Mouse (Mus musculus) neural tube, embryonic 14.5 days (tissue): ENCODE data around the gene Ccdc102a. TPM values are rescaled to one million over a fixed set of nuclear protein-coding genes. Genes with fewer than 3 reads are reported as not detected.

Experiments used
- ATAC-seq: fragments of 200-750 bp; cut with Nextera tagmentation; 2 replicates; pipeline ENCODE4 v1.8.0; 2017; ENCODE audit warnings: low read depth, mild to moderate bottlenecking, moderate TSS enrichment, moderate library complexity
- H3K27ac ChIP-seq: fragments of 300-500 bp; sonication (generic); 2 replicates; pipeline ENCODE4 v1.5.1; 2014; ENCODE audit warnings: low read depth, mild to moderate bottlenecking, control low read depth, low read length, moderate library complexity, mixed read lengths
- H3K27me3 ChIP-seq: fragments of 300-500 bp; sonication (generic); 2 replicates; pipeline ENCODE4 v1.6.1; 2014; ENCODE audit warnings: low read length; ENCODE audit not compliant: control insufficient read depth, insufficient read depth
- H3K36me3 ChIP-seq: fragments of 300-500 bp; sonication (generic); 2 replicates; pipeline ENCODE4 v1.6.1; 2014; ENCODE audit warnings: low read length, mixed read lengths; ENCODE audit not compliant: control insufficient read depth, insufficient read depth
- H3K4me1 ChIP-seq: fragments of 300-500 bp; sonication (generic); 2 replicates; pipeline ENCODE4 v1.6.1; 2014; ENCODE audit warnings: low read length; ENCODE audit not compliant: control insufficient read depth, insufficient read depth
- H3K4me2 ChIP-seq: fragments of 300-500 bp; sonication (generic); 2 replicates; pipeline ENCODE4 v1.6.1; 2014; ENCODE audit warnings: mild to moderate bottlenecking, low read depth, low read length, control low read depth
- H3K4me3 ChIP-seq: fragments of 300-500 bp; sonication (generic); 2 replicates; pipeline ENCODE4 v1.5.1; 2014; ENCODE audit warnings: low read depth, low read length, control low read depth, mixed read lengths
- H3K9ac ChIP-seq: fragments of 300-500 bp; sonication (generic); replicated peaks from 2 replicates; pipeline ENCODE4 v1.6.1; 2014; ENCODE audit warnings: low read depth, mild to moderate bottlenecking, control low read depth, low read length, mixed read lengths
- H3K9me3 ChIP-seq: fragments of 300-500 bp; sonication (generic); 2 replicates; pipeline ENCODE4 v1.6.1; 2016; ENCODE audit warnings: low read length; ENCODE audit not compliant: control insufficient read depth
- WGBS: fragments of 180-500 bp; shearing (Covaris S2); extraction: QIAGEN DNeasy Blood & Tissue Kit; methylation state at CpG from one replicate; pipeline ENCODE4 v1.1.7; 2014; 5-methylcytosine and 5-hydroxymethylcytosine counted together
- polyA plus RNA-seq: library from polyadenylated mRNA; unstranded; fragments of >200 nt; fragmentation: Nextera tagmentation; extraction: Ambion mirVana; gene quantifications from 2 replicates; pipeline ENCODE4 v1.2.1, GENCODE M21; 2014

Gene Ccdc102a
- 2.9 and 7.9 TPM in 2 replicates for polyA plus RNA-seq

DNA sequence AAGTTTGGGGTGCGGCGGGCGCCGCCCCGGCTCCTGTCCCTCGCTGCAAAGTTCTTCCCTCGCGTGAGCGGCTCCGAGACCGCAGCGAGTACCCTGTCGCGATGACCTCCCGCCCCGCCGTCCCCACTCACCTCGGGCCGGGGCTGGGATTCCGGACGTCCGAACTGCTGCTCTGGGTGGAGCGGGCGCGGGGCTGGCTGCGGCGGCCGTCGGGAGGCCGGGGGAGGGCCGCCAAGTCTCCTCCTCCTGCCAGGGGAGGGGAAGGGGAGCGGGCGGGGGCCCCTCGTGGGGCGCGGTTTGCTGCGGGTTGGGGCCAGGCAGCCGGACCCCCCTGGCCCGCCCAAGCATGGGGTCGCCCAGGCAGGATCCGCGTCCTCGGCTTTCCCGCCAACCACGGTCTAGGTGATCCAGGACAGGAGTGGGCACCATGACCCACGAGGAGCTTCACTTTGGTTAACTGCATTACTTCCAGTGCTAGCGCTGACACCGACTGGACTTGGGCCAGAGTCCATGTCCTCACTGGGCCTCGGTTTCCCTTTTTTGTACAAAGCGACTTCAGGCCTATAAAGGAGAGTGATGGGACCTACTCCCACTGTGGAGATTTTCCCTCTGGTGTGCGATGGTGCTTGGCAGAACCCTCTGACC is at the start of gene Ccdc102a:
Gene Ccdc102a (minus strand): TSS at position 248 of the 645 bp plus-strand sequence.
- Histone ChIP-seq H3K9ac (peak within 1 kb of the TSS; percentile 52), H3K4me2 (peak within 1 kb of the TSS; percentile 62), H3K27me3 (peaks cover under 1% of the 10 kb centered on the region; the same call in 1 of the 2 replicates), H3K27ac (no peak within 1 kb of the TSS), H3K9me3 (no peaks in the 10 kb centered on the region), H3K4me3 (peak within 1 kb of the TSS; percentile 44), H3K4me1 (peaks cover 23% of the 10 kb centered on the region), H3K36me3 (no peaks in the 10 kb centered on the region)
- ATAC-seq, result peak; percentile 25
- WGBS, result 3% methylated on average over 41 of the region's 51 CpGs

GRCm38 (mm10) chr8:94967554-94967953 is 49.7 kb upstream of the Ccdc102a start:
- Histone ChIP-seq H3K36me3 (no peaks in the 10 kb centered on the region), H3K27me3 (no peaks in the 10 kb centered on the region), H3K9me3 (no peaks in the 10 kb centered on the region), H3K27ac (no peak overlapping the region), H3K4me3 (no peak overlapping the region), H3K9ac (no peak overlapping the region), H3K4me1 (no peaks in the 10 kb centered on the region), H3K4me2 (no peak overlapping the region)
- no peak for ATAC-seq
- 65% methylated on average over 3 of the region's 3 CpGs for WGBS

GRCm38 (mm10) chr8:94967071-94967470 is 49.2 kb upstream of the Ccdc102a start:
- H3K4me2 ChIP-seq, result no peak overlapping the region

DNA sequence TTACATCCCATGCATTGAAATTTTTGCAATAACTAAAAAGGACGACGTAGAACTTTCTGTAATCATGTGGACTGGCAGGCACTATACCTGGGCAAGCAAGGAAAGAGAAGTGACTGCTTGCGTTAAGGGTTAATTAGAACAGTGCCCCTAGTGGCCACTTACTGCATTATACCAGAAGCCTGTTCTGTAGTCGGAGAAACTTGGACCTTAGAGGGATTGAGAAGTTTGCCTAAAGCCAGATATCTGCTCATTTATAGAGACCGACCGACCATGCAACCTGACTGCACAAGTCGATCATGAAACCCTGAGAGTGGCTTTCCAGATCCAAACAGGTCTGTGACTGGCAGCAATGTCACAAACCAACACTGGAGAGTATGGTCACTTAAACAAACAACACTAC is 48.7 kb upstream of the Ccdc102a start:
- H3K4me1 ChIP-seq, result no peaks in the 10 kb centered on the region
- no peak for ATAC-seq
- no peaks in the 10 kb centered on the region for H3K27me3 ChIP-seq
- H3K9me3 ChIP-seq, result no peaks in the 10 kb centered on the region
- H3K9ac ChIP-seq, result no peak overlapping the region
- H3K4me2 ChIP-seq, result no peak overlapping the region
- WGBS, result 21% methylated on average over 7 of the region's 7 CpGs
- no peak overlapping the region for H3K27ac ChIP-seq
- no peak overlapping the region for H3K4me3 ChIP-seq
- no peaks in the 10 kb centered on the region for H3K36me3 ChIP-seq

More at GRCm38 (mm10) chr8:94967071-94967470, 49.2 kb upstream of the Ccdc102a start:
- Histone ChIP-seq H3K9me3 (no peaks in the 10 kb centered on the region), H3K36me3 (no peaks in the 10 kb centered on the region), H3K4me3 (no peak overlapping the region), H3K27me3 (no peaks in the 10 kb centered on the region), H3K9ac (no peak overlapping the region), H3K4me1 (no peaks in the 10 kb centered on the region), H3K27ac (no peak overlapping the region)
- 78% methylated on average over 4 of the region's 4 CpGs for WGBS
- no peak for ATAC-seq

DNA sequence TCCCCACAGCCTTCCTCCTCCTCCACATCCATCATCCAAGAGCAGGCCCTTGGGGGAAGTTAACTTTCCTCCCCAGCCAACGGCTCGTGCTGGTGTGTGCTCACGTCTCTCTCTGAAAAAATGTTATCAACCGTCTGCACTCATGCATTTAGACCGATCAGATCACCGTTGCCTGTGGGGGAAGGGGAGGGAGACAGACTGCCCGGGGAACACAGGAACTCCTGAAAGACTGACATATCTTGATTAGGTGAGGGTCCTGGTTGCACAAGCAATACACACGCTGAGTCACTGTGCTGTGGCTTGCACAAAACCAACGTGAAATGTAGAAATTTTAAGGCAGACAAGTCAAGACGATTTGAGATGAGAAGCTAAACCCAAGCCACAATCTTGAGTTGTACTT is 46.9 kb upstream of the Ccdc102a start:
- Histone ChIP-seq H3K4me2 (no peak overlapping the region), H3K4me1 (no peaks in the 10 kb centered on the region), H3K4me3 (no peak overlapping the region), H3K9ac (no peak overlapping the region), H3K9me3 (no peaks in the 10 kb centered on the region), H3K36me3 (no peaks in the 10 kb centered on the region), H3K27me3 (no peaks in the 10 kb centered on the region), H3K27ac (no peak overlapping the region)
- 50% methylated on average over 10 of the region's 10 CpGs for WGBS
- ATAC-seq, result no peak

- no peak overlapping the region for H3K4me3 ChIP-seq
- no peak overlapping the region for H3K27ac ChIP-seq
- no peaks in the 10 kb centered on the region for H3K4me1 ChIP-seq
- H3K4me2 ChIP-seq, result no peak overlapping the region
- 86% methylated on average over 1 of the region's 1 CpGs for WGBS
- H3K27me3 ChIP-seq, result no peaks in the 10 kb centered on the region
- H3K9ac ChIP-seq, result no peak overlapping the region
- H3K36me3 ChIP-seq, result no peaks in the 10 kb centered on the region
- no peaks in the 10 kb centered on the region for H3K9me3 ChIP-seq
- ATAC-seq, result no peak
These were observed 44.3 kb upstream of the Ccdc102a start for GRCm38 (mm10) chr8:94962201-94962600.

DNA sequence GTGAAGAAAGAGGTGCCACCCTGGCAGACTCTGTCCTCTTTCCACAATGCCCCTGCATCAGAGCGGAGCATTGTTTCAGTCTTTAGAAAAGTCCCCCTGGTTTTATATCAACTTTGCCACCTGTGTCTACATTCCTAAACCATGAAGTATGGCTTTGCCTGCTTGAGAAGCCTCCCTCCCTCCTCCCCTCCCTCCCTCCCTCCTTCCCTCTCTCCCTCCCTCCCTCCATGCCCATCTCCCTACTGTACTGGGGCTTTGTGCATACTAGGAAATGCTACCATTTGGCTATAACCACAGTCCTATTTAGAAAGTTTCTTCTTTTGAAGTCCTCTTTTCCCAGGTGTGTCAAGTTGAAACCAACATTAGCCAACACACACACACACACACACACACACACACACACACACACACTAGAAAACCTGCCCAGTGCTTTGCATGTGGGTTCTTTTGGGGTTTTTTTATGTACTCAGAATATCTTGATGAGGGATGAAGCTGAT is 38.2 kb upstream of the Ccdc102a start:
- no peaks in the 10 kb centered on the region for H3K36me3 ChIP-seq
- no peaks in the 10 kb centered on the region for H3K27me3 ChIP-seq
- H3K4me2 ChIP-seq, result no peak overlapping the region
- no peak for ATAC-seq
- H3K4me1 ChIP-seq, result 0 out of 2 replicates have a peak, but pooled peaks cover 5% of the 10 kb centered on the region
- H3K27ac ChIP-seq, result no peak overlapping the region
- WGBS, result 100% methylated on average over 1 of the region's 1 CpGs
- no peak overlapping the region for H3K9ac ChIP-seq
- H3K9me3 ChIP-seq, result no peaks in the 10 kb centered on the region
- H3K4me3 ChIP-seq, result no peak overlapping the region

- H3K4me1 ChIP-seq, result 0 out of 2 replicates have a peak, but pooled peaks cover 5% of the 10 kb centered on the region
- H3K4me3 ChIP-seq, result no peak overlapping the region
- H3K9ac ChIP-seq, result no peak overlapping the region
- no peaks in the 10 kb centered on the region for H3K9me3 ChIP-seq
- H3K27ac ChIP-seq, result no peak overlapping the region
- no peaks in the 10 kb centered on the region for H3K36me3 ChIP-seq
- H3K27me3 ChIP-seq, result no peaks in the 10 kb centered on the region
- no peak overlapping the region for H3K4me2 ChIP-seq
- WGBS, result 43% methylated on average over 9 of the region's 9 CpGs
- ATAC-seq, result peak; percentile 28; the same call in 1 of the 2 replicates
These were observed 37.2 kb upstream of the Ccdc102a start for GRCm38 (mm10) chr8:94954921-94955758.

DNA sequence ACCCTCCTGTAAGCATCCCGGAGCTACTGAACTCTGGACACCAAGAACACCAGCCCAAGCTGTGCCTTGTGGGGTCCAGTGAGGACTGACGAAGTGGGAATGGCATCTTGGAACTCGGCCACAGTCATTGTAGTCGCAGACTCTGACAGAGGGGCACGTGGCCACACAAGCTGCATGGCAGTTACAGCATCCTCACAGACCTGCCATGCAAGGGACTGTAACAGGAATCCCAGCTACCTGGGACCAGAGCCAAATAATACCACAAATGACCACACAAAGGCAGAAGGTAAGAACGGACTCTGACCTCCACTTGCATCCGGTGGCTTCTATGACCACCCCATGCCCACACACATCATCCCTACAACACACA is 36.5 kb upstream of the Ccdc102a start:
- Histone ChIP-seq H3K27me3 (no peaks in the 10 kb centered on the region), H3K4me3 (no peak overlapping the region), H3K9ac (no peak overlapping the region), H3K36me3 (no peaks in the 10 kb centered on the region), H3K27ac (no peak overlapping the region), H3K4me2 (no peak overlapping the region), H3K4me1 (0 out of 2 replicates have a peak, but pooled peaks cover 5% of the 10 kb centered on the region), H3K9me3 (no peaks in the 10 kb centered on the region)
- ATAC-seq, result peak; percentile 34; the same call in 1 of the 2 replicates
- 71% methylated on average over 7 of the region's 7 CpGs for WGBS
